Mouse (Mus musculus): ENCODE measurements around the gene Lct.

DNA sequence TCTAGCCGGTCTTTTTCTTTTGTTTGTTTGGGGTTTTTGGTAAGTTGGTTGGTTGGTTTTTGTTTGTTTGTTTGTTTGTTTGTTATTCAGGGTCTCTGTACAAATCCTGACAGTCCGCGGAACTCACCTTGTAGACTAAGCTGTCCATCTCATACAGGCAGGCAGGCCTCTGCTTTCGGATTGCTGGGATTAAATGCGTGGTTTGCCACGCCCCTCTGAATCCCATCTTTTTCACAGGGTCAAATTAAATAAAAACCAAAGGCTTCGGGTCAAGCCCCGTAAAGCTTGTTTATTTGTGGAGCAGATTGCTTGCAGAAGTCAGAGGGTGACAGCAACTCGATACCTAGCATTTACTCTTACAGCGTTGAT, 84.5 kb downstream of the Lct start, which contains the start of gene Ubxn4:
- TF ChIP-seq CTCF (conservative IDR thresholded peaks at IDR 0.05; ENCODE audit: low read length) (no peak), POU5F1 (IDR thresholded peaks at IDR 0.05; ENCODE audit: borderline replicate concordance, low read length) (no peak), NANOG (IDR thresholded peaks at IDR 0.05; ENCODE audit: borderline replicate concordance, low read length) (no peak)

All from E14TG2a.4 (cell line).